Mouse (Mus musculus) myocyte (in vitro differentiated cells): ENCODE results near the gene Gm42906. TPM values are rescaled to one million over a fixed set of nuclear protein-coding genes. Genes with fewer than 3 reads are reported as not detected.

Experiments
- H3K27me3 ChIP-seq: one replicate; pipeline ENCODE4 v1.6.1; 2011; ENCODE audit not compliant: control insufficient read depth, insufficient read depth, insufficient read length
- H3K36me3 ChIP-seq: one replicate; pipeline ENCODE4 v1.6.1; 2011; ENCODE audit not compliant: control insufficient read depth, insufficient read depth
- H3K4me2 ChIP-seq: one replicate; pipeline ENCODE4 v1.6.1; 2011; ENCODE audit warnings: low read depth, control low read depth
- H3K4me3 ChIP-seq: one replicate; pipeline ENCODE4 v1.5.1; 2011; ENCODE audit warnings: mild to moderate bottlenecking, control low read depth, moderate library complexity
- H3K79me2 ChIP-seq: one replicate; pipeline ENCODE4 v1.6.1; 2011; ENCODE audit not compliant: control insufficient read depth, insufficient read depth
- H3ac ChIP-seq: one replicate; pipeline ENCODE4 v1.6.1; 2011; ENCODE audit not compliant: control insufficient read depth, insufficient read length
- CEBPB ChIP-seq: IDR thresholded peaks from 2 replicates; pipeline ENCODE4 v1.6.1; 2011; ENCODE audit warnings: mild to moderate bottlenecking, moderate library complexity; ENCODE audit not compliant: poor library complexity, insufficient read depth, severe bottlenecking
- E2F4 ChIP-seq: IDR thresholded peaks from one replicate; pipeline ENCODE4 v1.6.1; 2011; ENCODE audit warnings: mild to moderate bottlenecking, control low read depth, moderate library complexity; ENCODE audit not compliant: insufficient read depth
- MAX ChIP-seq: IDR thresholded peaks from one replicate; pipeline ENCODE4 v1.6.1; 2011; ENCODE audit warnings: low read depth, mild to moderate bottlenecking, control low read depth
- MYOD1 ChIP-seq, 3 experiments: IDR thresholded peaks; one replicate each; pipeline ENCODE4 v1.6.1; 2011; ENCODE audit warnings: control low read depth in 2 of 3, low read depth in 2 of 3, mild to moderate bottlenecking in 2 of 3, moderate library complexity in 1 of 3; ENCODE audit not compliant: insufficient read length in 2 of 3, control insufficient read depth in 1 of 3
- MYOG ChIP-seq, 3 experiments: IDR thresholded peaks; one replicate each; pipeline ENCODE4 v1.6.1; 2011; ENCODE audit warnings: control low read depth in 2 of 3, low read depth in 2 of 3, mild to moderate bottlenecking in 2 of 3; ENCODE audit not compliant: insufficient read length in 2 of 3, control insufficient read depth in 1 of 3, insufficient read depth in 1 of 3
- POLR2A ChIP-seq: IDR thresholded peaks from one replicate; pipeline ENCODE4 v1.6.1; 2011; ENCODE audit warnings: low read depth, mild to moderate bottlenecking, control low read depth, moderate library complexity; ENCODE audit not compliant: insufficient read length
- POLR2AphosphoS2 ChIP-seq: IDR thresholded peaks from one replicate; pipeline ENCODE4 v1.6.1; 2011; ENCODE audit warnings: low read depth, control low read depth; ENCODE audit not compliant: insufficient read length
- REST ChIP-seq: IDR thresholded peaks from one replicate; pipeline ENCODE4 v1.6.1; 2011; ENCODE audit warnings: mild to moderate bottlenecking, control low read depth, moderate library complexity; ENCODE audit not compliant: insufficient read depth, insufficient read length
- SRF ChIP-seq: IDR thresholded peaks from one replicate; pipeline ENCODE4 v1.6.1; 2011; ENCODE audit warnings: low read depth; ENCODE audit not compliant: control insufficient read depth, insufficient read length
- TCF12 ChIP-seq: IDR thresholded peaks from one replicate; pipeline ENCODE4 v1.6.1; 2011; ENCODE audit warnings: mild to moderate bottlenecking, control low read depth; ENCODE audit not compliant: poor library complexity, insufficient read depth, severe bottlenecking
- TCF3 ChIP-seq: IDR thresholded peaks from one replicate; pipeline ENCODE4 v1.6.1; 2011; ENCODE audit warnings: low read depth, control low read depth; ENCODE audit not compliant: insufficient read length
- USF1 ChIP-seq: IDR thresholded peaks from one replicate; pipeline ENCODE4 v1.6.1; 2011; ENCODE audit warnings: low read depth, mild to moderate bottlenecking, control low read depth, moderate library complexity
- polyA plus RNA-seq: library from polyadenylated mRNA; unstranded; fragments of >200 nt; fragmentation: generic; extraction: Trizol; gene quantifications from one replicate; pipeline ENCODE4 v1.2.1, GENCODE M21; 2012; ENCODE audit warnings: missing spikeins

The Gm42906 gene
- polyA plus RNA-seq, 1 experiment: not detected

DNA sequence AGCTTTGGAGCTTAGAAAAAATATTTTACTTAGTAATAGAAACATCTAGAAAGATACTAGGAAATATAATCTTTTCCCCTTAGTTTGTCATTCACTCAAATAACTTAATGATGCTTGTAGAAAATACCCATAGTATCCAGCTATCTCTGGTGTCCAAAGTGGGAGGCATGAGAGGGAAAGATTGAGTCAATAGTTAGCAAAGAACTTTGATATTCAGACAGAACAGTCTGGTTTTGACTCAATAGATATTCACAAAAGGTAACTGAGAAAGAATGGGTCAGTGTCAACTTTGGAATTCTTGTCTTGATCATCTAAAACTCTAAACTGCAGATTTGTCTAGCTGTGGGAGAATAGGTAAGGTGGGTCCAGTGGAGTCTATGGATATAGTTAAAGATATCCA, 94.3 kb downstream of the Gm42906 start:
- TF ChIP-seq SRF: no peak
- TF ChIP-seq USF1: no peak
- TF ChIP-seq E2F4: no peak
- no peak for TF ChIP-seq MAX
- TF ChIP-seq TCF12: no peak
- TF ChIP-seq TCF3: no peak
- TF ChIP-seq REST: no peak
- no peak for TF ChIP-seq POLR2AphosphoS2
- no peak for TF ChIP-seq MYOG (IDR thresholded peaks at IDR 0.05; ENCODE audit: control insufficient read depth in 1 of 3, insufficient read depth in 1 of 3, insufficient read length in 2 of 3, low read depth in 2 of 3)
- no peak for TF ChIP-seq CEBPB
- no peak for TF ChIP-seq POLR2A
- no peak for TF ChIP-seq MYOD1 (IDR thresholded peaks at IDR 0.05; ENCODE audit: control insufficient read depth in 1 of 3, insufficient read length in 2 of 3, low read depth in 2 of 3)
- Histone ChIP-seq H3K27me3 (no peaks in the 10 kb centered on the region), H3K79me2 (no peaks in the 10 kb centered on the region), H3K36me3 (no peaks in the 10 kb centered on the region), H3K4me3 (no peak overlapping the region), H3K4me2 (no peak overlapping the region), H3ac (no peak overlapping the region)

DNA sequence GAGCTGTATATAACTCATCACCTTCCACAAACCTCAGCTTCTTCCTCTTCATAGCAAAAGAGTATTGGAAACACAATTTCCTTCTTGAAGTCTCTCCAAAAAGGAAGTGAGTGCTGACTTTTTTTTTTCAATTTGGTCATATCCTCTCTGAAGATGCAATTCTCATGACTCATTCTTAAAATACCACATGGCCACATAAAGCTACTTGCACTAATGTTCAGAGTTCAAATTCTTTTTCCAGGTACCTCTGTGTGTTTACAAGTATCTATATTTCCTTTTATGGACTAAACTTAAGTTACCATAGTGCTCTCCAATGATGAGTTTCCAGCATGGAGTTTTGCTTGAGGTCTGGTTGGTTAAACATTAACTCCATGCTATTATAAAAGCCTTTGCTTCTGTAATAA, 94.8 kb downstream of the Gm42906 start:
- no peak for TF ChIP-seq POLR2AphosphoS2
- no peak for TF ChIP-seq REST
- TF ChIP-seq POLR2A: no peak
- no peak for TF ChIP-seq SRF
- no peak for TF ChIP-seq MAX
- no peak for TF ChIP-seq MYOG (IDR thresholded peaks at IDR 0.05; ENCODE audit: control insufficient read depth in 1 of 3, insufficient read depth in 1 of 3, insufficient read length in 2 of 3, low read depth in 2 of 3)
- no peak for TF ChIP-seq E2F4
- TF ChIP-seq TCF3: no peak
- no peak for TF ChIP-seq CEBPB
- no peak for TF ChIP-seq USF1
- no peak for TF ChIP-seq MYOD1 (IDR thresholded peaks at IDR 0.05; ENCODE audit: control insufficient read depth in 1 of 3, insufficient read length in 2 of 3, low read depth in 2 of 3)
- TF ChIP-seq TCF12: no peak
- Histone ChIP-seq H3K4me2 (no peak overlapping the region), H3K36me3 (no peaks in the 10 kb centered on the region), H3ac (no peak overlapping the region), H3K79me2 (no peaks in the 10 kb centered on the region), H3K4me3 (no peak overlapping the region), H3K27me3 (no peaks in the 10 kb centered on the region)

DNA sequence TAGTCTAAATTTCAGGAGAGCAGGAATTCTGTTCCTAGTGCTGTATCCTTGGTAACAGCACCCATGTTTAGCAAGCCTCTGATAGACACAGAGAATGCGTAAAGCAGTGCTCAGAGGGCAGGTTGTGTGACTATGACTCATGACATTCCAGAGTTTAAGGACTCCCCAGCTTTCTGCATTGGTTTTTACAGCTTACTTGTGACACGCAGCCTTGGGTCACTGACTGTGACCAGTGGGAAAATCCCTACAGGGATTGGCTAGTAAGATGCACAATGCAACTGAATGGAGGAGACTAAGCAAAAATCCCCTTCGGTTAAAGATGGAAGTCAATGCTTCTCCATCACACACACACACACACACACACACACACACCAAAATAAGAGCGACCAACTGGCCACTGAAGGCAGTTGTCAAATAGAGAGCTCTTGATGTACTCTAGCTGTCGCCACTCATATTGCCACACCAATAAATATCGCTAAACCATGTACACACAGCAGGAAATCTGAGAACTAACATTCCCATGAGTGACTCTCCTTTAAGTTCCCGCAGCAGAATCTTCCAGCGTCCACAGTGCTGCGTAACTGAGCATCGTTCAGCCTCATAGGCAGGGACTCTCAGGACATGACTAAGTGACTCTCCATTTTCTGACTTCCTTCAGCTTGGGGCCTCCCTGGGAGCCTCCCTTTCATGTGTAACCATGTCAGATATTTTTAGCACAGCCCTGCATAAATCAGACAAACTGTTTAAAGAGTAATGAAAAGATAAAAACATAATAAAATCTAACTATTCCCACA, 112.0 kb downstream of the Gm42906 start:
- no peaks in the 10 kb centered on the region for H3K79me2 ChIP-seq
- TF ChIP-seq TCF3 (no peak), MYOD1 (IDR thresholded peaks at IDR 0.05; ENCODE audit: control insufficient read depth in 1 of 3, insufficient read length in 2 of 3, low read depth in 2 of 3) (peak in 1 of 3 experiments; percentile 21), MAX (peak; percentile 1)
- H3K4me2 ChIP-seq: peak overlapping the region; percentile 96
- H3K27me3 ChIP-seq: no peaks in the 10 kb centered on the region
- H3ac ChIP-seq: no peak overlapping the region
- no peaks in the 10 kb centered on the region for H3K36me3 ChIP-seq
- peak overlapping the region; percentile 10 for H3K4me3 ChIP-seq

DNA sequence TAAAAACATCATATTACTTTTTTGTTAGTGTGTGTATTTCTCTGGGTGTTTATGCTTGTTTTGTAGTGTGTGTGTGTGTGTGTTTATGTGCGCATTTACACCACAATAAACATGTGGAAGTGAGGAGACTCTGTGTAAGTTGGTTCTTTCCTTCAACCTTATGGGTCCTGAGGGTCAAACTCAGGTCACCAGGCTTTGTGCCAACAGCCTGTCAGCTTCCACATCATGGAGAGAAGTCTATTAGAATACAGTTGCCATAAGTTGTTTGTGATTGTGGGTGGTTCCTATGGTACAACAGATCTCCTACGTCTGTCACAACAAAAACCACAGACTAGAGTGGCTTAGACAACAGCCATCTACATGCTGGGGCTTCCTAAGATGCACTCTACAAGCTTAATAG, 127.7 kb downstream of the Gm42906 start:
- no peaks in the 10 kb centered on the region for H3K36me3 ChIP-seq
- no peak overlapping the region for H3K4me3 ChIP-seq
- TF ChIP-seq MYOD1 (IDR thresholded peaks at IDR 0.05; ENCODE audit: control insufficient read depth in 1 of 3, insufficient read length in 2 of 3, low read depth in 2 of 3) (no peak), POLR2A (no peak), MAX (no peak), REST (no peak), E2F4 (no peak), USF1 (no peak), TCF3 (no peak), POLR2AphosphoS2 (no peak), SRF (no peak), CEBPB (no peak), TCF12 (no peak), MYOG (IDR thresholded peaks at IDR 0.05; ENCODE audit: control insufficient read depth in 1 of 3, insufficient read depth in 1 of 3, insufficient read length in 2 of 3, low read depth in 2 of 3) (no peak)
- H3K27me3 ChIP-seq: no peaks in the 10 kb centered on the region
- no peak overlapping the region for H3K4me2 ChIP-seq
- H3ac ChIP-seq: no peak overlapping the region
- no peaks in the 10 kb centered on the region for H3K79me2 ChIP-seq

DNA sequence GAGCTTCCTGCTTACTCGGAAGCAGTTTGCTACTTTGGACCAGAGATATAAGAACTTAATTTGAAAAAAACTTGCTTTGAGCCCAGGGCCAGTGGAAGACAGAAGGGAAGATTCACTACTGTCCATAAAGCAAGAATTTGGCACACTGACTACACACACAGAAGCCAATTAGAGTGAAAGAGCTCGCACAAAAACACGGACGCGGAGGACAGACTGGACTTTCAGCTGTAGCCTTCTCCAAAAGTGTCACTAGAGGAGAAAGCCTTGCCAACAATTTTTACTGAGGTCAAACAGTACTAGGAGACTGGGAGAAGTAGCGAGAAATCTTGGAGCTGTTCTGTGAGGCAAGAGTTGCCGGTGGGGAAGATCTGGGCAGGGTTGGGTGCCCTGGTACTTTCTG, 128.4 kb downstream of the Gm42906 start:
- Histone ChIP-seq H3K27me3 (no peaks in the 10 kb centered on the region), H3K4me3 (no peak overlapping the region), H3ac (no peak overlapping the region)

More for the DNA sequence above, 128.4 kb downstream of the Gm42906 start:
- H3K79me2 ChIP-seq: no peaks in the 10 kb centered on the region
- no peaks in the 10 kb centered on the region for H3K36me3 ChIP-seq
- TF ChIP-seq MYOG (IDR thresholded peaks at IDR 0.05; ENCODE audit: control insufficient read depth in 1 of 3, insufficient read depth in 1 of 3, insufficient read length in 2 of 3, low read depth in 2 of 3): no peak
- TF ChIP-seq REST: no peak
- no peak overlapping the region for H3K4me2 ChIP-seq
